Mouse (Mus musculus) heart, adult 18-20 months (tissue): ENCODE measurements around the gene Ppfia2. TPM values are rescaled to one million over a fixed set of nuclear protein-coding genes. Genes with fewer than 3 reads are reported as not detected.

Source experiments
- DNase-seq, 2 experiments: peaks; one replicate each; pipeline ENCODE4 v3.0.0; 2021 to 2022; ENCODE audit warnings: mixed read lengths in 1 of 2
- long read RNA-seq, 2 experiments: library from polyadenylated mRNA; stranded (forward); transcript quantifications; one replicate each; pipeline ENCODE4 v2.0.0; 2021
- total RNA-seq, 2 experiments: library from RNA; stranded (reverse); gene quantifications; 2 replicates each; pipeline ENCODE4 v1.2.3; 2021

Ppfia2 gene
- total RNA-seq = under 1 TPM; 0.44 to 0.50 TPM
- long read RNA-seq, experiment 1 = 0 reads
- long read RNA-seq, experiment 2 = 0 reads

GRCm38 (mm10) chr10:106469855-106470532 is at the start of gene Ppfia2:
Gene Ppfia2, plus strand, starts transcription at chr10:106470339.
- peak; percentile 14 to 25 for DNase-seq

GRCm38 (mm10) chr10:106468956-106469721 is 1.0 kb upstream of the Ppfia2 start:
- peak; percentile 35 to 44 for DNase-seq

GRCm38 (mm10) chr10:106470533-106471205 is 530 bp downstream of the Ppfia2 start:
- DNase-seq = peak in 1 of 2 experiments; percentile 5

GRCm38 (mm10) chr10:106509281-106510165 is 39.4 kb downstream of the Ppfia2 start:
- DNase-seq = peak; percentile 3 to 14

- DNase-seq = no peak
Measured at GRCm38 (mm10) chr10:106566036-106566435, 95.9 kb downstream of the Ppfia2 start.

- DNase-seq = no peak
Measured at GRCm38 (mm10) chr10:106585026-106585425, 114.9 kb downstream of the Ppfia2 start.

- peak; percentile 2 to 28 for DNase-seq
Measured at GRCm38 (mm10) chr10:106585476-106586080, 115.4 kb downstream of the Ppfia2 start.

GRCm38 (mm10) chr10:106587817-106588216 is 117.7 kb downstream of the Ppfia2 start:
- DNase-seq = no peak

- no peak for DNase-seq
Measured at GRCm38 (mm10) chr10:106590944-106591343, 120.8 kb downstream of the Ppfia2 start.

GRCm38 (mm10) chr10:106596976-106597375 is 126.8 kb downstream of the Ppfia2 start:
- no peak for DNase-seq

GRCm38 (mm10) chr10:106603319-106603898 is 133.3 kb downstream of the Ppfia2 start:
- no peak for DNase-seq

GRCm38 (mm10) chr10:106609177-106609981 is 139.2 kb downstream of the Ppfia2 start:
- no peak for DNase-seq

- no peak for DNase-seq
Measured at GRCm38 (mm10) chr10:106610222-106610621, 140.1 kb downstream of the Ppfia2 start.

- DNase-seq = no peak
Measured at GRCm38 (mm10) chr10:106618194-106618593, 148.1 kb downstream of the Ppfia2 start.

- no peak for DNase-seq
Measured at GRCm38 (mm10) chr10:106620952-106621351, 150.8 kb downstream of the Ppfia2 start.

- DNase-seq = no peak
Measured at GRCm38 (mm10) chr10:106623342-106623741, 153.2 kb downstream of the Ppfia2 start.

GRCm38 (mm10) chr10:106632171-106632935 is 162.2 kb downstream of the Ppfia2 start:
- DNase-seq = no peak

GRCm38 (mm10) chr10:106633898-106634297 is 163.8 kb downstream of the Ppfia2 start:
- DNase-seq = no peak

GRCm38 (mm10) chr10:106652276-106652675 is 182.1 kb downstream of the Ppfia2 start:
- DNase-seq = no peak
